Mouse (Mus musculus): ENCODE measurements at regions not wholly inside any gene's neighbourhood (a gene's known extent, or its start where the extent isn't known, plus 50 kb on each side); places are given as distances from the start of the nearest gene placed in this dataset.
"Not testable (repeated sequence)": the region's sequence is repeated elsewhere in the genome, so short reads cannot be mapped to it uniquely, and the experiment has no call there.

DNA sequence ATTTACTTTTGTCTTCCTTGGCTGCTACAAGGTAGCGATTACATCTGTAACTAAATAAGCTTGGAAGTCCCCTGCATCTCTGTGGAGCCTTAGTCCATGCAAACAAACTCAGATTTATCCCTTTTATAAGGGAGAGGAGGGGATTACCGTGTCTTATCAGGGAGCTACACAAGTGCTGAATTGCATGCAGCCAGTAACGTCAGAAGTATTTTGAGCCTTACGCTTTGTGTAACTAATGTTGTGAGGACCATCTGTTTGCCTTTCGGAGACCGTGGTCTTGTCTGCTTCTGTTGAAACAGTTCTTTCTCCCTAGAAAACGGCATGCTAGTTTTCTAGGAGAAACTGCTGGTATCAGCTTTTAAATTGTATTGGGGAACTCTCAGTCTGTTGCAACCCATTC is 58.0 kb upstream of the Dmrta1 start:
- H3K27me3 ChIP-seq, result no peaks in the 10 kb centered on the region
- H3K4me2 ChIP-seq, result no peak overlapping the region
- H3K27ac ChIP-seq (replicated peaks), result no peak overlapping the region
- no peak overlapping the region for H3K9ac ChIP-seq
- WGBS (ENCODE audit: insufficient replicate concordance), result 53% methylated on average over 7 of the region's 7 CpGs
- no peaks in the 10 kb centered on the region for H3K4me1 ChIP-seq (replicated peaks)
- H3K9me3 ChIP-seq (replicated peaks), result no peaks in the 10 kb centered on the region
- no peak overlapping the region for H3K4me3 ChIP-seq (replicated peaks)
- H3K36me3 ChIP-seq (replicated peaks), result no peaks in the 10 kb centered on the region
- ATAC-seq (ENCODE audit: insufficient read depth), result no peak

DNA sequence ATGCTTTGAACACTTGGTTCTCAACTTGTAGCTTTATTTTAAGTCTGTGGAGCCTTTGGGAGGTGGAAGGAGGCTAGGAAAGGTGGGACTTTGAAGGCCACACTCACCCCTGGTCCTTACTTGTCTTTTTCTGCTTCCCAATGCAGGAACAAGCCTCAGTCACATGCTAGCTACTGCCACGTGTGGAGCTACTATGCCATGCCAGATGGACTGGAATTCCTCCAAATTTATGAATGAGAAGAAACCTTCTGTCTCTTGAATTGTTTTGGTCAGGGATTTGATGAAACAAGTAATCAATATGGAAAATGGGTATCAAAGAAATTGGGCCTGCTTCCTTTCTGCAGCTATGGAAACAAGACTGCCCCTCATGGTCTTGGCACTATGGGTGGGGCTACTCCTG is 74.5 kb upstream of the Dmrta1 start:
- no peaks in the 10 kb centered on the region for H3K36me3 ChIP-seq (replicated peaks)
- no peak overlapping the region for H3K4me2 ChIP-seq
- no peaks in the 10 kb centered on the region for H3K9me3 ChIP-seq (replicated peaks)
- H3K4me1 ChIP-seq (replicated peaks), result no peaks in the 10 kb centered on the region
- H3K27ac ChIP-seq (replicated peaks), result no peak overlapping the region
- no peak overlapping the region for H3K9ac ChIP-seq
- H3K4me3 ChIP-seq (replicated peaks), result no peak overlapping the region
- 28% methylated on average over 1 of the region's 1 CpGs for WGBS (ENCODE audit: insufficient replicate concordance)
- H3K27me3 ChIP-seq, result no peaks in the 10 kb centered on the region
- no peak for ATAC-seq (ENCODE audit: insufficient read depth)

DNA sequence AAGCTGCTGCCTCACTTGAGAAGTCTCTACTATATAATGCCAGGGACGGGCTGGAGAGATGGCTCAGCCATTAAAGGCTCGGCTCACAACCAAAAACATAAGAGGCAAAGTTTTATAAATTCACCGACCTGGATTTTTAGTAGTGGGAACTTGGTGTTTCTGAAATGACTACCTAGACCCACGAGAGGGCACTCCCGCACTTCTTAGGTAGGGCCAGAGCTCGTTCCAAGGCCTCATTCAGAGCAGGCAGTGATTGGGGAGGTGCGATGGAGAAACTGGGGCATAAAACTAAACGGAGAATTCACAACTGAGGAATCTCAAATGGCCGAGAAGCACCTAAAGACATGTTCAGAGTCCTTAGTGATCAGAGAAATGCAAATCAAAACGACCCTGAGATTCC is 103.7 kb upstream of the Dmrta1 start:
- H3K4me1 ChIP-seq (replicated peaks), result no peaks in the 10 kb centered on the region
- H3K27ac ChIP-seq (replicated peaks), result no peak overlapping the region
- H3K4me3 ChIP-seq (replicated peaks), result no peak overlapping the region
- no peak overlapping the region for H3K9ac ChIP-seq
- no peak overlapping the region for H3K4me2 ChIP-seq
- no peak for ATAC-seq (ENCODE audit: insufficient read depth)
- H3K9me3 ChIP-seq (replicated peaks), result no peaks in the 10 kb centered on the region
- no peaks in the 10 kb centered on the region for H3K27me3 ChIP-seq
- WGBS (ENCODE audit: insufficient replicate concordance), result 14% methylated on average over 10 of the region's 10 CpGs
- no peaks in the 10 kb centered on the region for H3K36me3 ChIP-seq (replicated peaks)

DNA sequence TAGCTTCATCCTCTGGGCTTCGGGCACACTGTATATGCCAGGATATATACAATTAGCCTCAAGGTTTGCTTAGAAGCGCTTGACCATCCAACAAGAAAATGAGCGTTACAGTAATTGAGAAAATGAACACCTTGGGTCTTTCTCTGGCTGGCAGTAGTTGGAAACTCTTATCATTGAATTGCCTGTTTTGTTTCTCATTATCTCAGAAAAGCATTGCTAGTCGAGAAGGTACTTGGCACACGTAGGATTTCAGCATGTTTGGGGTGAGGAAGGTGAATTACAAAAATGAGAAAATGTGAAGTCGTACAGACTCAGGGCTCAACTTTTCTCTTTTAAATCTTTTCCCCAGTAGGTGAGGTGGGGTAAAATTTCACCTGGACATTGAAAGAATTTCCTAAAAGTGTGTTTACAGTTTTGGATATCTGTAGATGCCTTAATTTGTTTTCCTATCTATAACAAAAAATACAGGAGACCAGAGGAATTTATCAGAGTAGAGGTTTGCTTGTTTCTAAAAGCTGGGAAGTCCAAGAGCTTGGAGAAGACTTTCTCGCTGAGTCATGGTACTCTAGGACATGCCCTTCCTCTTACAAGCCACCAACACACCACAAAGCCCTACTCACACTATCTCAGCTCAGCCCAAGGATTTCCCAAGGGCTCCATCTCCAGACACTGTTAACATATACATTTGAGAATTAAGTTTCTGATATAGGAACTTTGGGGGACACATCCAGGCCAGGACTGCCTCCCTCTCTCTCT is 124.3 kb upstream of the Dmrta1 start:
- Histone ChIP-seq H3K9ac (no peak overlapping the region), H3K4me1 (replicated peaks) (no peaks in the 10 kb centered on the region), H3K27ac (replicated peaks) (no peak overlapping the region), H3K9me3 (replicated peaks) (no peaks in the 10 kb centered on the region), H3K27me3 (no peaks in the 10 kb centered on the region), H3K4me2 (no peak overlapping the region), H3K4me3 (replicated peaks) (no peak overlapping the region), H3K36me3 (replicated peaks) (no peaks in the 10 kb centered on the region)
- ATAC-seq (ENCODE audit: insufficient read depth), result no peak
- 43% methylated on average over 7 of the region's 7 CpGs for WGBS (ENCODE audit: insufficient replicate concordance)

DNA sequence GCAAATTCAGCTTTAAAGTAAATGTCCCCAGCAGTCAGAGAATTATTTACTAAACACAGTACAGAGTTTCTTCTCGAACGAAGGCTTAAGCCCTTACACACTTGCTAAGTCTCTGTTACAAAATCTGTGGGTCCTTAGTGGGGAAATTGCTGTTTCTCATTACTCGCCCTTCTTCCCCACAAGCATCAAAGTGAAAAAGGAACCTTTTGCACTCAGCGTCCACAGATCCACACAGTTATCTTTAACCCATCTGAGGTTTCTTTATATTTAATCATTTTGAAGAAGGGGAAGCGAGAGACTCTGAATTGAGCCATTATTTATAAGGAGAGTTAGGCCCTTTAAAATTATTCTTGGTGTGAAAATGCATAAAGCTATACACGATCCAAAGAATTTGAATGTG is 126.7 kb upstream of the Dmrta1 start:
- Histone ChIP-seq H3K4me3 (replicated peaks) (no peak overlapping the region), H3K4me2 (no peak overlapping the region), H3K4me1 (replicated peaks) (no peaks in the 10 kb centered on the region), H3K27me3 (no peaks in the 10 kb centered on the region), H3K27ac (replicated peaks) (no peak overlapping the region), H3K9ac (no peak overlapping the region), H3K36me3 (replicated peaks) (no peaks in the 10 kb centered on the region), H3K9me3 (replicated peaks) (no peaks in the 10 kb centered on the region)
- WGBS (ENCODE audit: insufficient replicate concordance), result 40% methylated on average over 6 of the region's 6 CpGs
- ATAC-seq (ENCODE audit: insufficient read depth), result no peak

DNA sequence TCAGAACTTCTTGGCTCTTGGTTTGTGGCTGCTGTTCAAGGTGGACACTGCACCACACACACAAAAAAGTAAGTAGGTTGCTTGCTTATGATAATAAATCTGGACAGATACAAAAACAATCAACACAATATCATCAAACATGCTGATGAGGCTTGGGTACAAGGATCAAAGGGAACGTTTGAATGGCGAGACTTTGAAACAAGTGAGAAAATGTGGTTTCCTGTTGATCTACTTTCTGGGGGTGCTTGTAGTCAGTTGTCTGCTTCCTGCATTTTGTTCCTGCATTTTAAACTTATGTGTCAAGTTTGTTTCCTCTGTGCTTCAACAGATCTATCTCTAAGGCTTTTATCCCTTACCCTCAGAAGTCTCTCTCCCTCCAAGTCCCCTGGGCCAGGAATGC is 128.7 kb upstream of the Dmrta1 start:
- ATAC-seq (ENCODE audit: insufficient read depth), result no peak
- no peak overlapping the region for H3K27ac ChIP-seq (replicated peaks)
- no peaks in the 10 kb centered on the region for H3K4me1 ChIP-seq (replicated peaks)
- no peak overlapping the region for H3K9ac ChIP-seq
- H3K4me3 ChIP-seq (replicated peaks), result no peak overlapping the region
- WGBS (ENCODE audit: insufficient replicate concordance), result 27% methylated on average over 2 of the region's 2 CpGs
- no peaks in the 10 kb centered on the region for H3K36me3 ChIP-seq (replicated peaks)
- H3K9me3 ChIP-seq (replicated peaks), result no peaks in the 10 kb centered on the region
- H3K27me3 ChIP-seq, result no peaks in the 10 kb centered on the region
- H3K4me2 ChIP-seq, result no peak overlapping the region

DNA sequence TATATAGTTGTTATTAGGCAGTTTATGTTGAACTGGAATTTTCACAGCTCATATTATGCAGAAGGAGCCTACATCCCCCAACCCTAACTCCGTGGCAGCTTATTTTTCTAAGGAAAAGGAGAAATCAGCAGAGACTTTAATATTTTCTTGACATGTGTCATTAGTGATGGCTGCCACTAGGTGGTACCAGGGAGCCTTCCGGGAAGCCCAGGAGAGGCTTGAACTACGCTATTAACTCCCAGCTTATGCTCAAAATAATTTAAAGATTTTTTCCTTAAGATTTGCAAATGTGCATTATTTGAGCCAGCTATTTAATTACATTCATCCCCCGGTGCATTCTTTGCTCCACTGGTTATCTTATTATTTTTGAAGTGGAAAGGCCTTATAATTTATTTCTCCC is 146.8 kb upstream of the Dmrta1 start:
- no peak overlapping the region for H3K9ac ChIP-seq
- H3K27ac ChIP-seq (replicated peaks), result no peak overlapping the region
- ATAC-seq (ENCODE audit: insufficient read depth), result no peak
- H3K27me3 ChIP-seq, result peaks cover 10% of the 10 kb centered on the region; the same call in 1 of the 2 replicates
- WGBS (ENCODE audit: insufficient replicate concordance), result 6% methylated on average over 4 of the region's 4 CpGs
- H3K4me1 ChIP-seq (replicated peaks), result no peaks in the 10 kb centered on the region
- H3K9me3 ChIP-seq (replicated peaks), result no peaks in the 10 kb centered on the region
- H3K4me3 ChIP-seq (replicated peaks), result no peak overlapping the region
- no peaks in the 10 kb centered on the region for H3K36me3 ChIP-seq (replicated peaks)
- H3K4me2 ChIP-seq, result no peak overlapping the region

DNA sequence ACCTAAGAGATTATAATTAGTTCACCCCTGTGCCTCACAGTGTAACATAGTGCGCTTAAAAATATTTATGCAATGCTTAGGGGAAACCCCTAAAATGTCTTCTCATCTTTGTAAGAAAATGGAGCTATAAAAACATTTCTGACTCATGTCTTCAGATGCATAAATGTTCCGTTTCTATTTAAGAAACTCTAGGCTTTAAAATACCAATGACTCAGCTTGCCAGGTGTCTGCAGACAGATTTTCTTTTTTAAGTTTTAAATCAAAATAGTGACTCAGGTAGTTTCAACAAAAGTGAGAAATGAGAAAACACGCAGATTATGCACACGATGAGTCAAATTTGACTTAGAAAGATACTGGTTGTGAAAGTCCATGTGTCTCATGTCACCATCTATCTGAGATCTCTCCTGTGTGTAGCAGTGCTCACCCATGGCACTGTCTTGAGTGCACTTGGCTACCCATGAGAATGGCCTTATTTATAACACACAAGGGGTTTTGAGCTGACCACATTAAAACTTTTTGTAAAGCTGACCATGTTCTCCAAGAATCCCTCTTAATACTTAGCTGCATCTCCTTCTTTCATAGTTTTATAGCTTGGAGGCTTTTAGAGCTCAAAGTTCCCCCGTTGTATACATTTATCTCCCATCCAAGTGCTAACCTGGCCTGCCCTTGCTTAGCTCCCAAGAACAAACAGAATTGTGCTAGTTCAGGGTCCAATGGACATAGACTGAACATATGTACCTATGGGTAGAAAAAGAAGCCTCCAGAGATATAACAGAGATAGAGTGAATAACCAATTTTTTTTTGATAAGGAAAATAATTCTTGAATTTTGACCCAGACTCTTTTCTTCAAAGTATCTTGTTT is 149.0 kb upstream of the Dmrta1 start:
- H3K4me2 ChIP-seq, result no peak overlapping the region
- no peak for ATAC-seq (ENCODE audit: insufficient read depth)
- H3K36me3 ChIP-seq (replicated peaks), result no peaks in the 10 kb centered on the region
- 58% methylated on average over 5 of the region's 5 CpGs for WGBS (ENCODE audit: insufficient replicate concordance)
- H3K4me1 ChIP-seq (replicated peaks), result no peaks in the 10 kb centered on the region
- no peaks in the 10 kb centered on the region for H3K9me3 ChIP-seq (replicated peaks)
- no peak overlapping the region for H3K4me3 ChIP-seq (replicated peaks)
- peaks cover 26% of the 10 kb centered on the region for H3K27me3 ChIP-seq
- no peak overlapping the region for H3K27ac ChIP-seq (replicated peaks)
- H3K9ac ChIP-seq, result no peak overlapping the region

DNA sequence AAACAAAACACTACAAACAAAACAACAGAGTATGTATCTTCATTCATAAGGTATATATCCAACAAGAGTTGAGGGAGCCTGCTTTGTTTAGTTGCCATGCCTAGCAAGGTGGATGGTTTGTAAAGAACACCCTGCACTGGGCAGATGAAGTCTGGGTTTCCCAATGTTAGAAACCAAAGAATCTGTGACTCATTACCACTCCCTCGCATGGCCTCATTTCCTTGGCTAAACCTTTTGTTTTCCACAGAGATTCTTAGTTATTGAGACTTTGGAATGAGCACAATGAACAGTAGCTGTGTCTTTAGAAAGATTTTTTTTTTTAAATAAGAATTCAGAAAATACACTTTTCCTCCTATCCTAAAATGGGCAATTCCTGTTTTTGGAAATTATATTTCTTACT is 151.3 kb upstream of the Dmrta1 start:
- no peak overlapping the region for H3K4me3 ChIP-seq (replicated peaks)
- H3K36me3 ChIP-seq (replicated peaks), result no peaks in the 10 kb centered on the region
- no peak overlapping the region for H3K9ac ChIP-seq
- H3K27ac ChIP-seq (replicated peaks), result no peak overlapping the region
- H3K9me3 ChIP-seq (replicated peaks), result no peaks in the 10 kb centered on the region
- no peak for ATAC-seq (ENCODE audit: insufficient read depth)
- H3K4me1 ChIP-seq (replicated peaks), result peaks cover 13% of the 10 kb centered on the region
- peaks cover 41% of the 10 kb centered on the region for H3K27me3 ChIP-seq
- 28% methylated on average over 1 of the region's 1 CpGs for WGBS (ENCODE audit: insufficient replicate concordance)
- no peak overlapping the region for H3K4me2 ChIP-seq

DNA sequence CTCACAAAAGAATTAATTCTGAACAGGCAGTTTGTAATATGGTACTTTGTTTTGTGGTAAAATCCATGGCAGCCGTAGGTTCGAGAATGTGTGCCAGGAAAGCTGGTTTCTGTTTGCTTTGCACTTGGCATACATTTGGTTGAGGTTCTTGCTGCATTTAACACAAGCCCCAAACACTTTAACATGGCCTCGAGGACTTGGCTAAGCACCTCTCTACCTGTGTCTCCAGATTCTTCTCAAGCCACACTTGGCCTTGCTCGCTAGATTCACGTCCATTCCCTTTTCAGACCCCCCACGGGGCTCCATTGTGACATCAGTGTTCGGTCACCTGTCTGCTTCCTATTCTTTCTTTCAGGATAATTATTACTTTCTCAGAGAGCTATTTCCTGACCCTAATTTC is 151.9 kb upstream of the Dmrta1 start:
- Histone ChIP-seq H3K9me3 (replicated peaks) (no peaks in the 10 kb centered on the region), H3K27ac (replicated peaks) (no peak overlapping the region), H3K4me3 (replicated peaks) (no peak overlapping the region), H3K4me2 (no peak overlapping the region), H3K36me3 (replicated peaks) (no peaks in the 10 kb centered on the region), H3K9ac (no peak overlapping the region), H3K27me3 (peaks cover 45% of the 10 kb centered on the region), H3K4me1 (replicated peaks) (peaks cover 13% of the 10 kb centered on the region)
- WGBS (ENCODE audit: insufficient replicate concordance), result 60% methylated on average over 7 of the region's 7 CpGs
- no peak for ATAC-seq (ENCODE audit: insufficient read depth)

DNA sequence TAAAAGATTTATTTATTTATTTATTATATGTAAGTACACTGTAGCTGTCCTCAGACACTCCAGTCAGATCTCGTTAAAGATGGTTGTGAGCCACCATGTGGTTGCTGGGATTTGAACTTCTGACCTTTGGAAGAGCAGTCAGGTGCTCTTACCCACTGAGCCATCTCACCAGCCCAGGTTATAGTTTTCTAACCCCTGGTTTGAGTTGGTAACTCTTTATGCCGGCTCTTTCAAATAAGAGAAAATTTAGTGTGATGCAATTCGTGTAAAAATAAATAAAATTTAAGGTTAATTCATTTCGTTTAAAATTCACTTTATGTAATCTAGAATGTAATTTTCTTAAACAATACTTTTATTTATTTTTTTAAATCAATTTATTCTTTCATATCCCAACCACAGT is 153.7 kb upstream of the Dmrta1 start:
- 39% methylated on average over 4 of the region's 4 CpGs for WGBS (ENCODE audit: insufficient replicate concordance)
- not testable (repeated sequence) for H3K36me3 ChIP-seq (replicated peaks); H3K4me3 ChIP-seq (replicated peaks); H3K9me3 ChIP-seq (replicated peaks); H3K4me2 ChIP-seq; H3K27ac ChIP-seq (replicated peaks); H3K9ac ChIP-seq; ATAC-seq (ENCODE audit: insufficient read depth)
- peaks cover 39% of the 10 kb centered on the region for H3K27me3 ChIP-seq
- H3K4me1 ChIP-seq (replicated peaks), result peaks cover 13% of the 10 kb centered on the region
